8 mouse cellular contexts compared by ENCODE assay signal in the genomic region with DNA sequence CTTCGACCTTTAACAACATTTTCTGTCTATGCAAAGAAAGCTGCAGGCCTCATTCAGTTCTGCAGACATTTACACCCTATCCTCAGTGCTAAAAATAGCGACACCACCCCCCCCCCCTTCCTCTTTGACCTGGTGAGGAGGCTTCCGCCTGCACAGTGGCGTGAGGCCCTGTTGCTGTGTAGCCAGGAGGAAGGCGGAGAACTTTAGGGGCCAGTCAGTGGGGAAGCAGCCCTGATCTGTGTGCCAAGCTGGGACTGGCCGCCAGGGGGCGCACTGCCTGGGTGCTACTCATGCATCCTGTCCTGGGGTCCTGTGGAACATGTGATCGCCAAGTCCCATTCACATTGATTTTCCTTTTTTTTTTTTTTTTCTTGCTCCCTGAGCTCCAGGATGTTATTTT. TPM values are rescaled to one million over a fixed set of nuclear protein-coding genes. Genes with fewer than 3 reads are reported as not detected.
DNase-seq lines count a peak whose midpoint lies in the region; ATAC-seq and TF ChIP-seq lines count a peak whose summit lies in the region.

No protein-coding gene starts in this region.

- peak; percentile 88 for DNase-seq in A20 (ENCODE audit: low read depth, low spot score)
- peak; percentile 52 for DNase-seq in liver, adult 2 months (ENCODE audit: extremely low read depth, low read depth, low spot score)
- peak; percentile 89 to 97 for DNase-seq in spleen, postnatal 4 days (ENCODE audit: low spot score in 2 of 2)

- no peak overlapping the region for H3K4me3 ChIP-seq in bone marrow, adult 2 months (replicated peaks; ENCODE audit: control insufficient read depth, low read depth, low read length)
- H3K4me3 ChIP-seq in embryonic facial prominence, embryonic 15.5 days (replicated peaks) = no peak overlapping the region
- H3K4me3 ChIP-seq in heart, embryonic 11.5 days (ENCODE audit: low read depth, low read length) = no peak overlapping the region
- no peak overlapping the region for H3K4me3 ChIP-seq in kidney, embryonic 16.5 days (ENCODE audit: low read length)
- H3K4me3 ChIP-seq in liver, adult 2 months (ENCODE audit: insufficient read depth, low read depth, low read length) = no peak overlapping the region

- H3K4me2 ChIP-seq in embryonic facial prominence, embryonic 15.5 days (replicated peaks) = no peak overlapping the region
- H3K4me2 ChIP-seq in heart, embryonic 11.5 days = peak overlapping the region; percentile 48; the same call in 1 of the 2 replicates
- H3K4me2 ChIP-seq in kidney, embryonic 16.5 days (replicated peaks; ENCODE audit: low read depth, low read length) = 0 out of 2 replicates have a peak overlapping the region, but pooled peaks have one; percentile 7

- no peaks in the 10 kb centered on the region for H3K9me3 ChIP-seq in embryonic facial prominence, embryonic 15.5 days (replicated peaks)
- no peaks in the 10 kb centered on the region for H3K9me3 ChIP-seq in heart, embryonic 11.5 days (replicated peaks; ENCODE audit: control insufficient read depth, low read length)
- H3K9me3 ChIP-seq in kidney, embryonic 16.5 days (ENCODE audit: low read length) = no peaks in the 10 kb centered on the region

- peak; percentile 36; the same call in 1 of the 2 replicates for TF ChIP-seq POLR2A in bone marrow, adult 2 months (IDR thresholded peaks at IDR 0.05; ENCODE audit: borderline replicate concordance, control insufficient read depth, low read depth, low read length)
- no peak for TF ChIP-seq POLR2A in liver, adult 2 months (IDR thresholded peaks at IDR 0.05; ENCODE audit: extremely low read depth, insufficient read depth, low read length)

- peaks cover 8% of the 10 kb centered on the region for H3K4me1 ChIP-seq in bone marrow, adult 2 months (ENCODE audit: control insufficient read depth, insufficient read depth, low read length)
- H3K4me1 ChIP-seq in embryonic facial prominence, embryonic 15.5 days = peaks cover 42% of the 10 kb centered on the region
- peaks cover 50% of the 10 kb centered on the region for H3K4me1 ChIP-seq in heart, embryonic 11.5 days (ENCODE audit: control insufficient read depth, insufficient read depth, low read length)
- peaks cover 79% of the 10 kb centered on the region for H3K4me1 ChIP-seq in kidney, embryonic 16.5 days (ENCODE audit: insufficient read depth, low read length)
- H3K4me1 ChIP-seq in liver, adult 2 months (ENCODE audit: control insufficient read depth, insufficient read depth, low read length) = peaks cover 7% of the 10 kb centered on the region

- peak overlapping the region; percentile 3 for H3K27ac ChIP-seq in bone marrow, adult 2 months (ENCODE audit: control insufficient read depth, insufficient read depth, low read depth, low read length, poor library complexity)
- peak overlapping the region; percentile 87 for H3K27ac ChIP-seq in embryonic facial prominence, embryonic 15.5 days (replicated peaks)
- peak overlapping the region; percentile 97 for H3K27ac ChIP-seq in heart, embryonic 11.5 days (ENCODE audit: low read depth, low read length)
- peak overlapping the region; percentile 97 for H3K27ac ChIP-seq in kidney, embryonic 16.5 days (ENCODE audit: low read length)
- H3K27ac ChIP-seq in liver, adult 2 months (replicated peaks; ENCODE audit: insufficient read depth, low read depth, low read length) = peak overlapping the region; percentile 27

- no peaks in the 10 kb centered on the region for H3K79me2 ChIP-seq in liver, adult 2 months (ENCODE audit: control insufficient read depth, insufficient read depth, low read length)

- 0 out of 2 replicates have a peak, but pooled peaks cover under 1% of the 10 kb centered on the region for H3K36me3 ChIP-seq in embryonic facial prominence, embryonic 15.5 days
- H3K36me3 ChIP-seq in heart, embryonic 11.5 days (ENCODE audit: control insufficient read depth, insufficient read depth, low read length) = no peaks in the 10 kb centered on the region
- H3K36me3 ChIP-seq in kidney, embryonic 16.5 days (ENCODE audit: insufficient read depth, low read length) = no peaks in the 10 kb centered on the region
- no peaks in the 10 kb centered on the region for H3K36me3 ChIP-seq in liver, adult 2 months (ENCODE audit: control insufficient read depth, insufficient read depth, low read length)

- no peak overlapping the region for H3K9ac ChIP-seq in embryonic facial prominence, embryonic 15.5 days
- no peak overlapping the region for H3K9ac ChIP-seq in heart, embryonic 11.5 days (ENCODE audit: low read depth, low read length)
- peak overlapping the region; percentile 43; the same call in 1 of the 2 replicates for H3K9ac ChIP-seq in kidney, embryonic 16.5 days (replicated peaks; ENCODE audit: low read length)
- no peak overlapping the region for H3K9ac ChIP-seq in liver, adult 2 months (ENCODE audit: low read depth, low read length)

- 3% methylated on average over 8 of the region's 8 CpGs for WGBS in bone marrow, adult 2 months
- 7% methylated on average over 8 of the region's 8 CpGs for WGBS in embryonic facial prominence, embryonic 15.5 days
- WGBS in heart, embryonic 11.5 days (ENCODE audit: insufficient replicate concordance) = 5% methylated on average over 8 of the region's 8 CpGs
- WGBS in kidney, embryonic 16.5 days = 7% methylated on average over 8 of the region's 8 CpGs
- WGBS in liver, adult 2 months = 11% methylated on average over 8 of the region's 8 CpGs

- ATAC-seq in embryonic facial prominence, embryonic 15.5 days (ENCODE audit: insufficient number of reproducible peaks, low FRiP score, low TSS enrichment, low read depth) = peak; percentile 81
- ATAC-seq in heart, embryonic 11.5 days (replicated peaks; ENCODE audit: insufficient number of reproducible peaks, low FRiP score, low TSS enrichment) = peak; percentile 80
- ATAC-seq in kidney, embryonic 16.5 days (ENCODE audit: low FRiP score, low TSS enrichment) = peak; percentile 89
- ATAC-seq in monocyte, adult 5-6 weeks (replicated peaks; ENCODE audit: insufficient number of reproducible peaks, low FRiP score, low TSS enrichment, poor library complexity, severe bottlenecking) = peak; percentile 94

- H3K27me3 ChIP-seq in embryonic facial prominence, embryonic 15.5 days = no peaks in the 10 kb centered on the region
- no peaks in the 10 kb centered on the region for H3K27me3 ChIP-seq in heart, embryonic 11.5 days (ENCODE audit: control insufficient read depth, insufficient read depth, low read length)
- H3K27me3 ChIP-seq in kidney, embryonic 16.5 days (ENCODE audit: insufficient read depth, low read length) = no peaks in the 10 kb centered on the region
- H3K27me3 ChIP-seq in liver, adult 2 months (ENCODE audit: control insufficient read depth, insufficient read depth, low read length) = no peaks in the 10 kb centered on the region

- TF ChIP-seq CTCF in bone marrow, adult 2 months (IDR thresholded peaks at IDR 0.05; ENCODE audit: control insufficient read depth, insufficient read depth, low read length) = peak; percentile 99
- peak; percentile 98 for TF ChIP-seq CTCF in liver, adult 2 months (IDR thresholded peaks at IDR 0.05; ENCODE audit: low read depth, low read length)

RNA-seq across cellular contexts. Expression of a gene that starts 24.3 kb away (rescaled TPM):
- 26.8 and 41.5 TPM in 2 replicates for polyA plus RNA-seq in bone marrow, adult 2 months (2011; ENCODE audit: insufficient read depth, insufficient read length, low replicate concordance, missing spikeins)
- 114 and 135 TPM in 2 replicates for polyA plus RNA-seq in embryonic facial prominence, embryonic 15.5 days (2015; fragmentation: Nextera tagmentation; extraction: Ambion mirVana)
- 55.1 and 60.1 TPM in 2 replicates for polyA plus RNA-seq in heart, embryonic 11.5 days (2014; fragmentation: Nextera tagmentation; extraction: Ambion mirVana)
- 82.9 and 88.1 TPM in 2 replicates for polyA plus RNA-seq in kidney, embryonic 16.5 days (2015; fragmentation: Nextera tagmentation; extraction: Ambion mirVana)
- 7.9 and 11.2 TPM in 2 replicates for total RNA-seq in liver, adult 2 months (2014; rRNA removed)
- 3.0 and 4.0 TPM in 2 replicates for polyA plus RNA-seq in liver, adult 2 months (2012; rRNA removed)
- total RNA-seq in monocyte, adult 5-6 weeks (2017) = 13.2 to 31.5 TPM (median 18.2 TPM) in 3 replicates

Comparison
In these comparisons a context has a peak if more than half of its experiments do, and no peak if none do; other contexts are left out.
1. H3K27ac ChIP-seq: peak in every context shown above with its lines; median percentile 97 in heart, embryonic 11.5 days; 97 in kidney, embryonic 16.5 days; 87 in embryonic facial prominence, embryonic 15.5 days; 27 in liver, adult 2 months; 3 in bone marrow, adult 2 months.